ENCODE assay signal across 10 mouse cellular contexts in genomic region chr2:105689771-105690639, GRCm38 (mm10). TPM values are rescaled to one million over a fixed set of nuclear protein-coding genes. Genes with fewer than 3 reads are reported as not detected.
DNase-seq lines count a peak whose midpoint lies in the region; ATAC-seq lines count a peak whose summit lies in the region.
"Had no signal": no experiment of that assay in that cellular context is flagged by ENCODE, and none has a peak within 500 bp of the region (broad histone marks: within the 10 kb centered on the region; RNA-seq: fewer than 3 reads in every experiment).

No protein-coding gene starts in this region.

- no peak overlapping the region for H3K4me3 ChIP-seq in intestine, embryonic 14.5 days (ENCODE audit: low read depth, low read length)
- no peak overlapping the region for H3K4me3 ChIP-seq in intestine, embryonic 15.5 days (replicated peaks)
- H3K4me3 ChIP-seq in embryonic facial prominence, embryonic 10.5 days, result peak overlapping the region; percentile 42
- H3K4me3 ChIP-seq in hindbrain, embryonic 14.5 days (replicated peaks; ENCODE audit: low read length), result peak overlapping the region; percentile 7; the same call in 1 of the 2 replicates
- H3K4me3 ChIP-seq in neural tube, embryonic 14.5 days (ENCODE audit: low read depth, low read length), result 0 out of 2 replicates have a peak overlapping the region, but pooled peaks have one; percentile 5
- H3K4me3 ChIP-seq: liver, embryonic 13.5 days; myocyte had no signal

- H3K4me1 ChIP-seq in intestine, embryonic 14.5 days (replicated peaks; ENCODE audit: control insufficient read depth, insufficient read depth, low read length), result no peaks in the 10 kb centered on the region
- 0 out of 2 replicates have a peak, but pooled peaks cover 3% of the 10 kb centered on the region for H3K4me1 ChIP-seq in intestine, embryonic 15.5 days (replicated peaks)
- peaks cover 47% of the 10 kb centered on the region for H3K4me1 ChIP-seq in embryonic facial prominence, embryonic 10.5 days
- H3K4me1 ChIP-seq in hindbrain, embryonic 14.5 days (replicated peaks; ENCODE audit: control insufficient read depth, insufficient read depth, low read length), result peaks cover 15% of the 10 kb centered on the region
- H3K4me1 ChIP-seq in neural tube, embryonic 14.5 days (ENCODE audit: control insufficient read depth, insufficient read depth, low read length), result peaks cover 5% of the 10 kb centered on the region; the same call in 1 of the 2 replicates

- H3K27me3 ChIP-seq in intestine, embryonic 14.5 days (replicated peaks; ENCODE audit: control insufficient read depth, insufficient read depth, low read length), result peaks cover 89% of the 10 kb centered on the region
- peaks cover 80% of the 10 kb centered on the region for H3K27me3 ChIP-seq in intestine, embryonic 15.5 days (replicated peaks)
- H3K27me3 ChIP-seq in embryonic facial prominence, embryonic 10.5 days (replicated peaks; ENCODE audit: low read depth, poor library complexity, severe bottlenecking), result peaks cover 91% of the 10 kb centered on the region
- peaks cover 75% of the 10 kb centered on the region for H3K27me3 ChIP-seq in hindbrain, embryonic 14.5 days (ENCODE audit: control insufficient read depth, insufficient read depth, low read length)
- H3K27me3 ChIP-seq in neural tube, embryonic 14.5 days (ENCODE audit: control insufficient read depth, insufficient read depth, low read length), result peaks cover 29% of the 10 kb centered on the region

- ATAC-seq in intestine, embryonic 14.5 days (replicated peaks; ENCODE audit: low FRiP score, low TSS enrichment, low read depth), result no peak
- ATAC-seq in intestine, embryonic 15.5 days, result no peak
- peak; percentile 64; the same call in 1 of the 2 replicates for ATAC-seq in hindbrain, embryonic 14.5 days (ENCODE audit: low FRiP score)
- peak; percentile 81 for ATAC-seq in neural tube, embryonic 14.5 days (ENCODE audit: low read depth)

- no peak overlapping the region for H3K27ac ChIP-seq in intestine, embryonic 14.5 days (ENCODE audit: low read depth)
- H3K27ac ChIP-seq in intestine, embryonic 15.5 days, result no peak overlapping the region
- H3K27ac ChIP-seq in embryonic facial prominence, embryonic 10.5 days (replicated peaks), result 0 out of 2 replicates have a peak overlapping the region, but pooled peaks have one; percentile 19
- peak overlapping the region; percentile 55 for H3K27ac ChIP-seq in hindbrain, embryonic 14.5 days
- peak overlapping the region; percentile 10; the same call in 1 of the 2 replicates for H3K27ac ChIP-seq in neural tube, embryonic 14.5 days (ENCODE audit: low read depth, low read length)
- H3K27ac ChIP-seq: liver, embryonic 13.5 days had no signal

- no peaks in the 10 kb centered on the region for H3K36me3 ChIP-seq in intestine, embryonic 14.5 days (ENCODE audit: control insufficient read depth, insufficient read depth, low read length)
- no peaks in the 10 kb centered on the region for H3K36me3 ChIP-seq in intestine, embryonic 15.5 days
- H3K36me3 ChIP-seq in embryonic facial prominence, embryonic 10.5 days (replicated peaks), result peaks cover 7% of the 10 kb centered on the region
- H3K36me3 ChIP-seq in hindbrain, embryonic 14.5 days (replicated peaks; ENCODE audit: control insufficient read depth, insufficient read depth), result no peaks in the 10 kb centered on the region
- H3K36me3 ChIP-seq in neural tube, embryonic 14.5 days (ENCODE audit: control insufficient read depth, insufficient read depth, low read length), result no peaks in the 10 kb centered on the region
- H3K36me3 ChIP-seq: liver, embryonic 13.5 days had no signal

- H3K9ac ChIP-seq in intestine, embryonic 14.5 days (ENCODE audit: low read length), result no peak overlapping the region
- no peak overlapping the region for H3K9ac ChIP-seq in intestine, embryonic 15.5 days
- no peak overlapping the region for H3K9ac ChIP-seq in hindbrain, embryonic 14.5 days
- H3K9ac ChIP-seq in neural tube, embryonic 14.5 days (replicated peaks; ENCODE audit: low read depth, low read length), result no peak overlapping the region
- H3K9ac ChIP-seq: liver, embryonic 13.5 days had no signal

- WGBS in intestine, embryonic 14.5 days, result 2% methylated on average over 28 of the region's 28 CpGs
- WGBS in intestine, embryonic 15.5 days, result 3% methylated on average over 28 of the region's 28 CpGs
- WGBS in embryonic facial prominence, embryonic 10.5 days, result 2% methylated on average over 28 of the region's 28 CpGs
- WGBS in hindbrain, embryonic 14.5 days, result 1% methylated on average over 28 of the region's 28 CpGs
- WGBS in neural tube, embryonic 14.5 days, result 2% methylated on average over 28 of the region's 28 CpGs

- peak; percentile 54 for DNase-seq in intestine, embryonic 14.5 days (ENCODE audit: low spot score)
- peak; percentile 50 for DNase-seq in embryonic facial prominence, embryonic 10.5 days (ENCODE audit: low spot score)
- DNase-seq in hindbrain, embryonic 14.5 days (ENCODE audit: low spot score), result peak; percentile 44
- DNase-seq in right cerebral cortex, postnatal 14 days, result no peak
- DNase-seq in spleen, postnatal 4 days (ENCODE audit: low spot score in 2 of 2), result no peak
- no peak for DNase-seq in lung, postnatal 4 days
- DNase-seq: liver, embryonic 13.5 days had no signal

- no peak overlapping the region for H3K4me2 ChIP-seq in intestine, embryonic 14.5 days (ENCODE audit: low read length)
- H3K4me2 ChIP-seq in intestine, embryonic 15.5 days (replicated peaks), result no peak overlapping the region
- H3K4me2 ChIP-seq in hindbrain, embryonic 14.5 days (replicated peaks), result peak overlapping the region; percentile 40
- peak overlapping the region; percentile 39; the same call in 1 of the 2 replicates for H3K4me2 ChIP-seq in neural tube, embryonic 14.5 days (ENCODE audit: low read depth, low read length)
- H3K4me2 ChIP-seq: liver, embryonic 13.5 days had no signal

- no peaks in the 10 kb centered on the region for H3K9me3 ChIP-seq in intestine, embryonic 14.5 days (ENCODE audit: control insufficient read depth, low read length)
- H3K9me3 ChIP-seq in intestine, embryonic 15.5 days, result no peaks in the 10 kb centered on the region
- H3K9me3 ChIP-seq in embryonic facial prominence, embryonic 10.5 days, result no peaks in the 10 kb centered on the region
- no peaks in the 10 kb centered on the region for H3K9me3 ChIP-seq in hindbrain, embryonic 14.5 days (ENCODE audit: control insufficient read depth, low read length)
- no peaks in the 10 kb centered on the region for H3K9me3 ChIP-seq in neural tube, embryonic 14.5 days (ENCODE audit: control insufficient read depth, low read length)
- H3K9me3 ChIP-seq: liver, embryonic 13.5 days had no signal

RNA-seq across cellular contexts. Expression of gene Pax6, which starts 21.3 kb away (rescaled TPM):
- polyA plus RNA-seq in intestine, embryonic 14.5 days (2014; fragmentation: Nextera tagmentation; extraction: Ambion mirVana), result 0.19 and 2.2 TPM in 2 replicates
- 2.3 and 2.8 TPM in 2 replicates for polyA plus RNA-seq in intestine, embryonic 15.5 days (2015; fragmentation: Nextera tagmentation; extraction: Ambion mirVana)
- 13.0 and 22.3 TPM in 2 replicates for polyA plus RNA-seq in embryonic facial prominence, embryonic 10.5 days (2016; fragmentation: Nextera tagmentation; extraction: Ambion mirVana)
- polyA plus RNA-seq in hindbrain, embryonic 14.5 days (2014; fragmentation: Nextera tagmentation; extraction: Ambion mirVana), result 26.9 and 28.1 TPM in 2 replicates
- polyA plus RNA-seq in neural tube, embryonic 14.5 days (2014; fragmentation: Nextera tagmentation; extraction: Ambion mirVana), result 13.3 and 13.5 TPM in 2 replicates

Comparison
In these comparisons a context has a peak if more than half of its experiments do, and no peak if none do; other contexts are left out.
1. ATAC-seq: peak in hindbrain, embryonic 14.5 days (single experiment) and neural tube, embryonic 14.5 days (single experiment); none in intestine, embryonic 14.5 days (single experiment) and intestine, embryonic 15.5 days (single experiment).
2. DNase-seq: peak in intestine, embryonic 14.5 days (single experiment), embryonic facial prominence, embryonic 10.5 days (single experiment) and hindbrain, embryonic 14.5 days (single experiment); none in right cerebral cortex, postnatal 14 days (single experiment), spleen, postnatal 4 days (0 of 2) and lung, postnatal 4 days (0 of 2).
3. H3K27ac ChIP-seq: peak in embryonic facial prominence, embryonic 10.5 days (single experiment), hindbrain, embryonic 14.5 days (single experiment) and neural tube, embryonic 14.5 days (single experiment); none in intestine, embryonic 14.5 days (single experiment) and intestine, embryonic 15.5 days (single experiment).
4. H3K4me2 ChIP-seq: peak in hindbrain, embryonic 14.5 days (single experiment) and neural tube, embryonic 14.5 days (single experiment); none in intestine, embryonic 14.5 days (single experiment) and intestine, embryonic 15.5 days (single experiment).
5. H3K4me3 ChIP-seq: peak in embryonic facial prominence, embryonic 10.5 days (single experiment), hindbrain, embryonic 14.5 days (single experiment) and neural tube, embryonic 14.5 days (single experiment); none in intestine, embryonic 14.5 days (single experiment) and intestine, embryonic 15.5 days (single experiment).